Comparison of ENCODE assay signal across 29 mouse cellular contexts in genomic region chr17:14721325-14721724, GRCm38 (mm10). TPM values are rescaled to one million over a fixed set of nuclear protein-coding genes. Genes with fewer than 3 reads are reported as not detected.
DNase-seq lines count a peak whose midpoint lies in the region; ATAC-seq and TF ChIP-seq lines count a peak whose summit lies in the region.
"Had no signal": no experiment of that assay in that cellular context is flagged by ENCODE, and none has a peak within 500 bp of the region (broad histone marks: within the 10 kb centered on the region; RNA-seq: fewer than 3 reads in every experiment).

No protein-coding gene starts in this region.

- no peak for TF ChIP-seq EP300 in heart, postnatal 0 days (IDR thresholded peaks at IDR 0.05; ENCODE audit: low read depth)

- H3K4me2 ChIP-seq in heart, postnatal 0 days (ENCODE audit: low read depth, low read length): no peak overlapping the region
- H3K4me2 ChIP-seq in lung, embryonic 16.5 days (ENCODE audit: low read depth, low read length): no peak overlapping the region
- H3K4me2 ChIP-seq in myocyte (ENCODE audit: low read depth): peak overlapping the region; percentile 31
- H3K4me2 ChIP-seq: embryonic facial prominence, embryonic 13.5 days; forebrain, embryonic 15.5 days; heart, embryonic 13.5 days; hindbrain, embryonic 13.5 days; liver, embryonic 12.5 days; midbrain, embryonic 11.5 days; neural tube, embryonic 12.5 days had no signal

- H3K9ac ChIP-seq in heart, postnatal 0 days (replicated peaks; ENCODE audit: low read depth, low read length): no peak overlapping the region
- no peak overlapping the region for H3K9ac ChIP-seq in lung, embryonic 16.5 days (ENCODE audit: low read length)
- H3K9ac ChIP-seq: embryonic facial prominence, embryonic 13.5 days; forebrain, embryonic 15.5 days; heart, embryonic 13.5 days; hindbrain, embryonic 13.5 days; liver, embryonic 12.5 days; liver, postnatal 0 days; neural tube, embryonic 12.5 days had no signal

- H3K4me1 ChIP-seq in heart, postnatal 0 days (ENCODE audit: control insufficient read depth, insufficient read depth): 0 out of 2 replicates have a peak, but pooled peaks cover 3% of the 10 kb centered on the region
- H3K4me1 ChIP-seq in lung, embryonic 16.5 days (replicated peaks; ENCODE audit: control insufficient read depth, insufficient read depth, low read length): peaks cover 12% of the 10 kb centered on the region; the same call in 1 of the 2 replicates
- H3K4me1 ChIP-seq in lung, adult 2 months (ENCODE audit: control insufficient read depth, insufficient read depth, low read length): no peaks in the 10 kb centered on the region
- H3K4me1 ChIP-seq: forebrain, embryonic 15.5 days; hindbrain, embryonic 13.5 days; liver, embryonic 12.5 days had no signal

- DNase-seq in gastrocnemius, adult 18-20 months (ENCODE audit: low spot score): peak; percentile 25
- DNase-seq in gastrocnemius, postnatal 10 days: no peak
- DNase-seq in heart, postnatal 0 days (ENCODE audit: low spot score): no peak
- no peak for DNase-seq in heart, adult 18-20 months
- DNase-seq in lung, adult 2 months: no peak
- DNase-seq in left cerebral cortex, postnatal 4 days: no peak
- DNase-seq: adrenal gland, postnatal 14 days; cerebellum, adult 11-12 months; cerebellum, adult 9-11 months; embryo, embryonic 11 days; kidney, adult 2 months; kidney, postnatal 36 days; liver, postnatal 0 days; right cerebral cortex, postnatal 4 days; thymus, adult 18-20 months; thymus, postnatal 25 days had no signal

- TF ChIP-seq POLR2A in lung, adult 2 months (IDR thresholded peaks at IDR 0.05; ENCODE audit: borderline replicate concordance, extremely low read depth, low read depth, low read length): no peak
- TF ChIP-seq POLR2A in myocyte (IDR thresholded peaks at IDR 0.05; ENCODE audit: insufficient read length, low read depth): no peak

- no peak for ATAC-seq in heart, postnatal 0 days (ENCODE audit: insufficient read depth, low read depth)
- peak; percentile 74 for ATAC-seq in lung, embryonic 16.5 days (ENCODE audit: low read depth)
- ATAC-seq: forebrain, embryonic 15.5 days; liver, embryonic 12.5 days; liver, postnatal 0 days; midbrain, embryonic 16.5 days had no signal

- H3K9me3 ChIP-seq in heart, postnatal 0 days (replicated peaks; ENCODE audit: control insufficient read depth, low read length): no peaks in the 10 kb centered on the region
- no peaks in the 10 kb centered on the region for H3K9me3 ChIP-seq in lung, embryonic 16.5 days (ENCODE audit: control insufficient read depth, low read length)
- H3K9me3 ChIP-seq: embryonic facial prominence, embryonic 13.5 days; forebrain, embryonic 10.5 days; forebrain, embryonic 15.5 days; G1E; heart, embryonic 13.5 days; hindbrain, embryonic 13.5 days; liver, embryonic 12.5 days; neural tube, embryonic 12.5 days had no signal

- intact Hi-C loops in left cerebral cortex, postnatal 4 days (cut with DNase I): no loop called here

- H3ac ChIP-seq in myocyte (ENCODE audit: control insufficient read depth, insufficient read length): no peak overlapping the region

- WGBS in heart, postnatal 0 days: 74% methylated on average over 4 of the region's 4 CpGs
- 27% methylated on average over 4 of the region's 4 CpGs for WGBS in lung, embryonic 16.5 days
- 25% methylated on average over 4 of the region's 4 CpGs for WGBS in lung, adult 2 months

- 0 out of 2 replicates have a peak overlapping the region, but pooled peaks have one; percentile 34 for H3K27ac ChIP-seq in heart, postnatal 0 days (ENCODE audit: low read depth)
- H3K27ac ChIP-seq in lung, embryonic 16.5 days (ENCODE audit: low read length): peak overlapping the region; percentile 74
- H3K27ac ChIP-seq: embryonic facial prominence, embryonic 13.5 days; forebrain, embryonic 10.5 days; forebrain, embryonic 15.5 days; heart, embryonic 13.5 days; hindbrain, embryonic 13.5 days; liver, embryonic 12.5 days; neural tube, embryonic 12.5 days had no signal

- H3K36me3 ChIP-seq in heart, postnatal 0 days (replicated peaks; ENCODE audit: control insufficient read depth, insufficient read depth, low read length): no peaks in the 10 kb centered on the region
- no peaks in the 10 kb centered on the region for H3K36me3 ChIP-seq in lung, embryonic 16.5 days (ENCODE audit: control insufficient read depth, insufficient read depth, low read length)
- H3K36me3 ChIP-seq in myocyte (ENCODE audit: control insufficient read depth, insufficient read depth): no peaks in the 10 kb centered on the region
- H3K36me3 ChIP-seq: embryonic facial prominence, embryonic 13.5 days; forebrain, embryonic 10.5 days; forebrain, embryonic 15.5 days; G1E; heart, embryonic 13.5 days; hindbrain, embryonic 13.5 days; liver, embryonic 12.5 days; neural tube, embryonic 12.5 days had no signal

- no peaks in the 10 kb centered on the region for H3K27me3 ChIP-seq in heart, postnatal 0 days (ENCODE audit: control insufficient read depth, insufficient read depth, low read length)
- no peaks in the 10 kb centered on the region for H3K27me3 ChIP-seq in lung, embryonic 16.5 days (ENCODE audit: control insufficient read depth, insufficient read depth, low read depth, low read length)
- H3K27me3 ChIP-seq in myocyte (ENCODE audit: control insufficient read depth, insufficient read depth, insufficient read length): no peaks in the 10 kb centered on the region
- H3K27me3 ChIP-seq: embryonic facial prominence, embryonic 13.5 days; forebrain, embryonic 15.5 days; heart, embryonic 13.5 days; hindbrain, embryonic 13.5 days; liver, embryonic 12.5 days; neural tube, embryonic 12.5 days had no signal

- H3K79me2 ChIP-seq in myocyte (ENCODE audit: control insufficient read depth, insufficient read depth): no peaks in the 10 kb centered on the region

- TF ChIP-seq CTCF in heart, postnatal 0 days (IDR thresholded peaks at IDR 0.05; ENCODE audit: low read depth): no peak
- no peak for TF ChIP-seq CTCF in lung, adult 2 months (IDR thresholded peaks at IDR 0.05; ENCODE audit: insufficient read depth, low read length)

- H3K4me3 ChIP-seq in heart, postnatal 0 days (ENCODE audit: low read depth, low read length): no peak overlapping the region
- no peak overlapping the region for H3K4me3 ChIP-seq in lung, embryonic 16.5 days (ENCODE audit: low read length)
- H3K4me3 ChIP-seq in lung, adult 2 months (replicated peaks; ENCODE audit: extremely low read depth, low read depth, low read length): no peak overlapping the region
- H3K4me3 ChIP-seq in myocyte: no peak overlapping the region
- H3K4me3 ChIP-seq: embryonic facial prominence, embryonic 13.5 days; forebrain, embryonic 10.5 days; forebrain, embryonic 15.5 days; heart, embryonic 13.5 days; hindbrain, embryonic 13.5 days; liver, embryonic 12.5 days; neural tube, embryonic 12.5 days had no signal

TF ChIP-seq in myocyte, 11 proteins besides CTCF, POLR2A, EP300 and RAD21:
- no peak for TF ChIP-seq REST (IDR thresholded peaks at IDR 0.05; ENCODE audit: insufficient read depth, insufficient read length)
- TF ChIP-seq SRF (IDR thresholded peaks at IDR 0.05; ENCODE audit: control insufficient read depth, insufficient read length, low read depth): no peak
- TF ChIP-seq TCF3 (IDR thresholded peaks at IDR 0.05; ENCODE audit: insufficient read length, low read depth): no peak
- TF ChIP-seq MYOG (IDR thresholded peaks at IDR 0.05; ENCODE audit: control insufficient read depth in 1 of 3, insufficient read depth in 1 of 3, insufficient read length in 2 of 3, low read depth in 2 of 3): peak in 1 of 3 experiments; percentile 35
- TF ChIP-seq MYOD1 (IDR thresholded peaks at IDR 0.05; ENCODE audit: control insufficient read depth in 1 of 3, insufficient read length in 2 of 3, low read depth in 2 of 3): peak in 1 of 3 experiments; percentile 23
- TF ChIP-seq MAX (IDR thresholded peaks at IDR 0.05; ENCODE audit: low read depth): no peak
- TF ChIP-seq USF1 (IDR thresholded peaks at IDR 0.05; ENCODE audit: low read depth): no peak
- no peak for TF ChIP-seq E2F4 (IDR thresholded peaks at IDR 0.05; ENCODE audit: insufficient read depth)
- no peak for TF ChIP-seq TCF12 (IDR thresholded peaks at IDR 0.05; ENCODE audit: insufficient read depth, poor library complexity, severe bottlenecking)
- TF ChIP-seq CEBPB (IDR thresholded peaks at IDR 0.05; ENCODE audit: insufficient read depth, poor library complexity, severe bottlenecking): 0 out of 2 replicates have a peak, but pooled peaks have one; percentile 21
- no peak for TF ChIP-seq POLR2AphosphoS2 (IDR thresholded peaks at IDR 0.05; ENCODE audit: insufficient read length, low read depth)

RNA-seq across cellular contexts. Expression of gene Thbs2, which starts 27.3 kb away (rescaled TPM):
- total RNA-seq in gastrocnemius, adult 18-20 months (2021): 10 to 100 TPM in 1 of 2 experiments, 1 to 10 TPM in 1; 4.6 to 11.9 TPM
- 10 to 100 TPM; 66.4 to 84.2 TPM for total RNA-seq in gastrocnemius, postnatal 10 days (2021)
- total RNA-seq in heart, postnatal 0 days (2014; rRNA removed; ENCODE audit: low replicate concordance): 39.5 and 49.7 TPM in 2 replicates
- polyA plus RNA-seq in heart, postnatal 0 days (2015; fragmentation: Nextera tagmentation; extraction: Ambion mirVana): 17.8 and 17.9 TPM in 2 replicates
- 10 to 100 TPM; 11.1 to 11.2 TPM for total RNA-seq in heart, adult 18-20 months (2021)
- polyA plus RNA-seq in lung, embryonic 16.5 days (2015; fragmentation: Nextera tagmentation; extraction: Ambion mirVana): 28.6 and 31.5 TPM in 2 replicates
- polyA plus RNA-seq in lung, adult 2 months (2012; rRNA removed): 2.3 and 3.5 TPM in 2 replicates
- polyA plus RNA-seq in myocyte (2012; fragmentation: generic; extraction: Trizol): 15.7 TPM
- total RNA-seq in left cerebral cortex, postnatal 4 days (2021): 1 to 10 TPM; 5.5 to 5.6 TPM
- total RNA-seq: granulocyte monocyte progenitor cell, adult 5-6 weeks had no signal
- polyA plus RNA-seq: G1E had no signal
